Mouse (Mus musculus): ENCODE results near the gene Ak7.

DNA sequence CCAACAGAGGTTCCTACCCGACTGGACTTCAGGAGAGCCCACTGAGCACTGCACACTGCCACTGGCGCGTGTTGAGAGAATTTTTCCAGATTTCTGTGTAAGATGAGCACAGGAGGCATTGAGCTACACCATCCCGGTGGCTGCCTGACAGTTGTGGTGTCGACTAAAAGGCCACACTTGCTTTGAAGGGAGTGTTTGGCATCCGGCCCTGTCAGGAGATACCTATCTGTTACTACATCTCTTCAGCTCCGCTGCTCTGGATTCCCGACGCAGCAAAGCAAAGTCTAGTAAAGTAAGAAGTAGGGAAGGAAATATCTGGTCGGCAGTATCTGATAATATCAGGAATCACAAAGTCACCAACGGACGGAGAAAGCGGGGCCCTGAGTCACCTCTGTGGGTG, 16.3 kb upstream of the Ak7 start:
- no peak for TF ChIP-seq TAL1 (IDR thresholded peaks at IDR 0.05; ENCODE audit: low read length)
- TF ChIP-seq GATA1 (IDR thresholded peaks at IDR 0.05; ENCODE audit: low read length): no peak

All from erythroblast, embryonic 14.5 days (primary cell).